Mouse (Mus musculus) limb, embryonic 15.5 days (tissue): ENCODE measurements around the gene Meis1. TPM values are rescaled to one million over a fixed set of nuclear protein-coding genes. Genes with fewer than 3 reads are reported as not detected.

Experiments
- ATAC-seq: fragments of 200-750 bp; cut with Nextera tagmentation; 2 replicates; pipeline ENCODE4 v1.8.0; 2017; ENCODE audit warnings: low read depth, moderate TSS enrichment; ENCODE audit not compliant: insufficient number of reproducible peaks, low FRiP score, low TSS enrichment
- H3K27ac ChIP-seq: fragments of 300-500 bp; sonication (generic); 2 replicates; pipeline ENCODE4 v1.5.1; 2015; ENCODE audit warnings: moderate library complexity, mild to moderate bottlenecking, inconsistent platforms
- H3K27me3 ChIP-seq: fragments of 300-500 bp; sonication (generic); 2 replicates; pipeline ENCODE4 v1.6.1; 2015; ENCODE audit warnings: inconsistent platforms
- H3K36me3 ChIP-seq: fragments of 300-500 bp; sonication (generic); 2 replicates; pipeline ENCODE4 v1.6.1; 2015; ENCODE audit warnings: inconsistent platforms
- H3K4me1 ChIP-seq: fragments of 300-500 bp; sonication (generic); 2 replicates; pipeline ENCODE4 v1.6.1; 2015; ENCODE audit warnings: inconsistent platforms
- H3K4me2 ChIP-seq: fragments of 300-500 bp; sonication (generic); 2 replicates; pipeline ENCODE4 v1.6.1; 2015; ENCODE audit warnings: mild to moderate bottlenecking, inconsistent platforms
- H3K4me3 ChIP-seq: fragments of 300-500 bp; sonication (generic); 2 replicates; pipeline ENCODE4 v1.5.1; 2015; ENCODE audit warnings: mild to moderate bottlenecking, inconsistent platforms
- H3K9ac ChIP-seq: fragments of 300-500 bp; sonication (generic); 2 replicates; pipeline ENCODE4 v1.6.1; 2015; ENCODE audit warnings: inconsistent platforms
- H3K9me3 ChIP-seq: fragments of 300-500 bp; sonication (generic); 2 replicates; pipeline ENCODE4 v1.6.1; 2016; ENCODE audit warnings: inconsistent platforms
- WGBS: fragments of 180-500 bp; shearing (Covaris S2); methylation state at CpG from one replicate; pipeline ENCODE4 v1.1.7; 2015; 5-methylcytosine and 5-hydroxymethylcytosine counted together
- polyA plus RNA-seq: library from polyadenylated mRNA; unstranded; fragments of >200 nt; fragmentation: Nextera tagmentation; extraction: Ambion mirVana; gene quantifications from 2 replicates; pipeline ENCODE4 v1.2.1, GENCODE M21; 2015

Gene Meis1
- polyA plus RNA-seq, 1 experiment from 2014 or later: 16.3 TPM

- no peak overlapping the region for H3K27ac ChIP-seq
- no peak overlapping the region for H3K4me3 ChIP-seq
- H3K4me1 ChIP-seq: peaks cover 7% of the 10 kb centered on the region
- H3K9me3 ChIP-seq: no peaks in the 10 kb centered on the region
- no peak overlapping the region for H3K4me2 ChIP-seq
- ATAC-seq: no peak
- H3K27me3 ChIP-seq: peaks cover 15% of the 10 kb centered on the region
- H3K9ac ChIP-seq: no peak overlapping the region
- H3K36me3 ChIP-seq: no peaks in the 10 kb centered on the region
- WGBS: 76% methylated on average over 5 of the region's 5 CpGs
These were observed 15.7 kb downstream of the Meis1 start for GRCm38 (mm10) chr11:19003066-19003465.

- H3K27ac ChIP-seq: no peak overlapping the region
- no peaks in the 10 kb centered on the region for H3K27me3 ChIP-seq
- no peak overlapping the region for H3K4me3 ChIP-seq
- no peaks in the 10 kb centered on the region for H3K4me1 ChIP-seq
- H3K9ac ChIP-seq: no peak overlapping the region
- no peaks in the 10 kb centered on the region for H3K36me3 ChIP-seq
- H3K9me3 ChIP-seq: no peaks in the 10 kb centered on the region
- no peak for ATAC-seq
- WGBS: 88% methylated on average over 4 of the region's 4 CpGs
- no peak overlapping the region for H3K4me2 ChIP-seq
These were observed 22.0 kb downstream of the Meis1 start for GRCm38 (mm10) chr11:18996767-18997166.

- Histone ChIP-seq H3K27me3 (no peaks in the 10 kb centered on the region), H3K4me3 (no peak overlapping the region), H3K36me3 (no peaks in the 10 kb centered on the region), H3K9ac (no peak overlapping the region), H3K4me1 (no peaks in the 10 kb centered on the region), H3K9me3 (no peaks in the 10 kb centered on the region), H3K27ac (no peak overlapping the region), H3K4me2 (no peak overlapping the region)
- ATAC-seq: no peak
- WGBS: 95% methylated on average over 2 of the region's 2 CpGs
These were observed 22.5 kb downstream of the Meis1 start for GRCm38 (mm10) chr11:18996289-18996688.

GRCm38 (mm10) chr11:18992796-18993195, 26.0 kb downstream of the Meis1 start:
- no peaks in the 10 kb centered on the region for H3K27me3 ChIP-seq
- H3K36me3 ChIP-seq: no peaks in the 10 kb centered on the region
- 62% methylated on average over 6 of the region's 6 CpGs for WGBS
- H3K27ac ChIP-seq: no peak overlapping the region
- no peaks in the 10 kb centered on the region for H3K4me1 ChIP-seq
- H3K4me3 ChIP-seq: no peak overlapping the region
- H3K9ac ChIP-seq: no peak overlapping the region
- no peaks in the 10 kb centered on the region for H3K9me3 ChIP-seq
- H3K4me2 ChIP-seq: no peak overlapping the region
- ATAC-seq: no peak

GRCm38 (mm10) chr11:18990244-18990677, 28.5 kb downstream of the Meis1 start:
- Histone ChIP-seq H3K27me3 (no peaks in the 10 kb centered on the region), H3K9me3 (no peaks in the 10 kb centered on the region), H3K4me2 (no peak overlapping the region), H3K36me3 (no peaks in the 10 kb centered on the region), H3K27ac (no peak overlapping the region), H3K4me3 (no peak overlapping the region), H3K4me1 (no peaks in the 10 kb centered on the region), H3K9ac (no peak overlapping the region)
- ATAC-seq: no peak
- WGBS: 81% methylated on average over 6 of the region's 6 CpGs

GRCm38 (mm10) chr11:18989669-18990243, 29.0 kb downstream of the Meis1 start:
- no peaks in the 10 kb centered on the region for H3K36me3 ChIP-seq
- no peak overlapping the region for H3K4me3 ChIP-seq
- H3K9ac ChIP-seq: no peak overlapping the region
- H3K4me1 ChIP-seq: no peaks in the 10 kb centered on the region
- H3K4me2 ChIP-seq: no peak overlapping the region
- H3K9me3 ChIP-seq: no peaks in the 10 kb centered on the region
- WGBS: 65% methylated on average over 6 of the region's 6 CpGs
- no peak for ATAC-seq
- H3K27me3 ChIP-seq: no peaks in the 10 kb centered on the region
- H3K27ac ChIP-seq: no peak overlapping the region

- no peak overlapping the region for H3K4me2 ChIP-seq
- no peak overlapping the region for H3K9ac ChIP-seq
- H3K9me3 ChIP-seq: no peaks in the 10 kb centered on the region
- no peak overlapping the region for H3K4me3 ChIP-seq
- 71% methylated on average over 4 of the region's 4 CpGs for WGBS
- no peaks in the 10 kb centered on the region for H3K36me3 ChIP-seq
- H3K27me3 ChIP-seq: no peaks in the 10 kb centered on the region
- H3K4me1 ChIP-seq: no peaks in the 10 kb centered on the region
- ATAC-seq: no peak
- no peak overlapping the region for H3K27ac ChIP-seq
These were observed 30.0 kb downstream of the Meis1 start for GRCm38 (mm10) chr11:18988637-18989263.

- WGBS: 88% methylated on average over 2 of the region's 2 CpGs
These were observed 35.0 kb downstream of the Meis1 start for GRCm38 (mm10) chr11:18983813-18984212.

GRCm38 (mm10) chr11:18983294-18983693, 35.5 kb downstream of the Meis1 start:
- H3K27ac ChIP-seq: no peak overlapping the region
- H3K4me3 ChIP-seq: no peak overlapping the region
- H3K4me2 ChIP-seq: no peak overlapping the region
- ATAC-seq: no peak
- 84% methylated on average over 7 of the region's 7 CpGs for WGBS
- H3K9ac ChIP-seq: no peak overlapping the region
- no peaks in the 10 kb centered on the region for H3K36me3 ChIP-seq
- H3K4me1 ChIP-seq: no peaks in the 10 kb centered on the region
- no peaks in the 10 kb centered on the region for H3K27me3 ChIP-seq
- no peaks in the 10 kb centered on the region for H3K9me3 ChIP-seq

More at GRCm38 (mm10) chr11:18983813-18984212, 35.0 kb downstream of the Meis1 start:
- no peak overlapping the region for H3K27ac ChIP-seq
- no peaks in the 10 kb centered on the region for H3K27me3 ChIP-seq
- no peak for ATAC-seq
- H3K36me3 ChIP-seq: no peaks in the 10 kb centered on the region
- no peak overlapping the region for H3K4me2 ChIP-seq
- H3K9me3 ChIP-seq: no peaks in the 10 kb centered on the region
- H3K9ac ChIP-seq: no peak overlapping the region
- H3K4me3 ChIP-seq: no peak overlapping the region
- no peaks in the 10 kb centered on the region for H3K4me1 ChIP-seq

GRCm38 (mm10) chr11:18982331-18982730, 36.5 kb downstream of the Meis1 start:
- no peaks in the 10 kb centered on the region for H3K27me3 ChIP-seq
- no peaks in the 10 kb centered on the region for H3K4me1 ChIP-seq
- no peak overlapping the region for H3K9ac ChIP-seq
- no peaks in the 10 kb centered on the region for H3K36me3 ChIP-seq
- H3K4me2 ChIP-seq: no peak overlapping the region
- H3K9me3 ChIP-seq: no peaks in the 10 kb centered on the region
- H3K27ac ChIP-seq: no peak overlapping the region
- WGBS: 32% methylated on average over 3 of the region's 3 CpGs
- no peak overlapping the region for H3K4me3 ChIP-seq
- ATAC-seq: no peak

GRCm38 (mm10) chr11:18981367-18981766, 37.4 kb downstream of the Meis1 start:
- Histone ChIP-seq H3K4me1 (no peaks in the 10 kb centered on the region), H3K4me3 (no peak overlapping the region), H3K4me2 (no peak overlapping the region), H3K9ac (no peak overlapping the region), H3K36me3 (no peaks in the 10 kb centered on the region), H3K27me3 (no peaks in the 10 kb centered on the region), H3K9me3 (no peaks in the 10 kb centered on the region), H3K27ac (no peak overlapping the region)
- WGBS: 50% methylated on average over 4 of the region's 4 CpGs
- ATAC-seq: no peak

- ATAC-seq: no peak
- Histone ChIP-seq H3K36me3 (no peaks in the 10 kb centered on the region), H3K4me3 (no peak overlapping the region), H3K27ac (no peak overlapping the region), H3K9ac (no peak overlapping the region), H3K4me2 (no peak overlapping the region), H3K27me3 (no peaks in the 10 kb centered on the region), H3K4me1 (no peaks in the 10 kb centered on the region), H3K9me3 (no peaks in the 10 kb centered on the region)
- WGBS: 52% methylated on average over 5 of the region's 5 CpGs
These were observed 38.2 kb downstream of the Meis1 start for GRCm38 (mm10) chr11:18980615-18981014.
